Mouse (Mus musculus): ENCODE measurements around the gene Grap2. TPM values are rescaled to one million over a fixed set of nuclear protein-coding genes. Genes with fewer than 3 reads are reported as not detected.

Gene Grap2
- polyA plus RNA-seq, 1 experiment from 2014 or later: 0.09 TPM

GRCm38 (mm10) chr15:80658815-80659471 lies 86.5 kb downstream of the Grap2 start:
- Histone ChIP-seq H3K4me2 (replicated peaks) (no peak overlapping the region), H3K9me3 (no peaks in the 10 kb centered on the region), H3K27ac (replicated peaks) (no peak overlapping the region), H3K36me3 (no peaks in the 10 kb centered on the region), H3K9ac (replicated peaks) (no peak overlapping the region), H3K4me1 (peaks cover 9% of the 10 kb centered on the region), H3K27me3 (no peaks in the 10 kb centered on the region), H3K4me3 (no peak overlapping the region)
- ATAC-seq (replicated peaks): no peak
- WGBS: 56% methylated on average over 6 of the region's 6 CpGs

- Histone ChIP-seq H3K36me3 (no peaks in the 10 kb centered on the region), H3K27me3 (no peaks in the 10 kb centered on the region), H3K4me1 (peaks cover 9% of the 10 kb centered on the region), H3K9me3 (no peaks in the 10 kb centered on the region), H3K4me2 (replicated peaks) (no peak overlapping the region), H3K27ac (replicated peaks) (no peak overlapping the region), H3K9ac (replicated peaks) (no peak overlapping the region), H3K4me3 (no peak overlapping the region)
- ATAC-seq (replicated peaks): no peak
- WGBS: 58% methylated on average over 4 of the region's 4 CpGs
Observed at GRCm38 (mm10) chr15:80660963-80661362, 88.6 kb downstream of the Grap2 start.

- no peaks in the 10 kb centered on the region for H3K9me3 ChIP-seq
- no peak for ATAC-seq (replicated peaks)
- 78% methylated on average over 4 of the region's 4 CpGs for WGBS
- H3K4me3 ChIP-seq: no peak overlapping the region
- H3K27ac ChIP-seq (replicated peaks): no peak overlapping the region
- 0 out of 2 replicates have a peak, but pooled peaks cover under 1% of the 10 kb centered on the region for H3K4me1 ChIP-seq
- H3K36me3 ChIP-seq: no peaks in the 10 kb centered on the region
- H3K4me2 ChIP-seq (replicated peaks): no peak overlapping the region
- no peaks in the 10 kb centered on the region for H3K27me3 ChIP-seq
- no peak overlapping the region for H3K9ac ChIP-seq (replicated peaks)
Observed at GRCm38 (mm10) chr15:80664444-80664843, 92.0 kb downstream of the Grap2 start.

GRCm38 (mm10) chr15:80671295-80672252 lies 99.2 kb downstream of the Grap2 start, which contains the start of gene Fam83f:
Gene Fam83f, plus strand, starts transcription at chr15:80671847.
- H3K27ac ChIP-seq (replicated peaks): no peak within 1 kb of the TSS

GRCm38 (mm10) chr15:80672810-80673209 lies 100.4 kb downstream of the Grap2 start:
- H3K27me3 ChIP-seq: peaks cover 19% of the 10 kb centered on the region
- no peak overlapping the region for H3K9ac ChIP-seq (replicated peaks)
- no peak overlapping the region for H3K27ac ChIP-seq (replicated peaks)
- H3K4me1 ChIP-seq: peaks cover 12% of the 10 kb centered on the region
- ATAC-seq (replicated peaks): no peak
- no peaks in the 10 kb centered on the region for H3K9me3 ChIP-seq
- WGBS: 50% methylated on average over 2 of the region's 2 CpGs
- no peak overlapping the region for H3K4me3 ChIP-seq
- no peaks in the 10 kb centered on the region for H3K36me3 ChIP-seq
- no peak overlapping the region for H3K4me2 ChIP-seq (replicated peaks)

More at GRCm38 (mm10) chr15:80671295-80672252, 99.2 kb downstream of the Grap2 start, which contains the start of gene Fam83f:
- Histone ChIP-seq H3K9me3 (no peaks in the 10 kb centered on the region), H3K9ac (replicated peaks) (peak within 1 kb of the TSS; percentile 33), H3K27me3 (peaks cover 19% of the 10 kb centered on the region), H3K4me2 (replicated peaks) (peak within 1 kb of the TSS; percentile 55), H3K4me3 (peak within 1 kb of the TSS; percentile 38), H3K36me3 (no peaks in the 10 kb centered on the region), H3K4me1 (peaks cover 12% of the 10 kb centered on the region)
- 5% methylated on average over 85 of the region's 85 CpGs for WGBS
- ATAC-seq (replicated peaks): peak; percentile 48; the same call in 1 of the 2 replicates

- Histone ChIP-seq H3K4me3 (no peak overlapping the region), H3K9ac (replicated peaks) (no peak overlapping the region), H3K27ac (replicated peaks) (no peak overlapping the region), H3K4me1 (peaks cover 12% of the 10 kb centered on the region), H3K36me3 (no peaks in the 10 kb centered on the region), H3K27me3 (peaks cover 19% of the 10 kb centered on the region), H3K4me2 (replicated peaks) (no peak overlapping the region), H3K9me3 (no peaks in the 10 kb centered on the region)
- no peak for ATAC-seq (replicated peaks)
- 63% methylated on average over 4 of the region's 4 CpGs for WGBS
Observed at GRCm38 (mm10) chr15:80673337-80674095, 101.1 kb downstream of the Grap2 start.

- peaks cover 18% of the 10 kb centered on the region for H3K4me1 ChIP-seq
- no peak for ATAC-seq (replicated peaks)
- no peak overlapping the region for H3K4me3 ChIP-seq
- H3K27ac ChIP-seq (replicated peaks): no peak overlapping the region
- no peaks in the 10 kb centered on the region for H3K36me3 ChIP-seq
- H3K9me3 ChIP-seq: no peaks in the 10 kb centered on the region
- WGBS: 89% methylated on average over 6 of the region's 6 CpGs
- peaks cover 19% of the 10 kb centered on the region for H3K27me3 ChIP-seq
- no peak overlapping the region for H3K9ac ChIP-seq (replicated peaks)
- no peak overlapping the region for H3K4me2 ChIP-seq (replicated peaks)
Observed at GRCm38 (mm10) chr15:80674700-80675099, 102.3 kb downstream of the Grap2 start.

- no peaks in the 10 kb centered on the region for H3K27me3 ChIP-seq
- no peaks in the 10 kb centered on the region for H3K36me3 ChIP-seq
- H3K4me1 ChIP-seq: peaks cover 29% of the 10 kb centered on the region
- H3K9ac ChIP-seq (replicated peaks): no peak overlapping the region
- H3K9me3 ChIP-seq: no peaks in the 10 kb centered on the region
- no peak overlapping the region for H3K27ac ChIP-seq (replicated peaks)
- ATAC-seq (replicated peaks): peak; percentile 69; the same call in 1 of the 2 replicates
- WGBS: 20% methylated on average over 8 of the region's 8 CpGs
- H3K4me3 ChIP-seq: no peak overlapping the region
- no peak overlapping the region for H3K4me2 ChIP-seq (replicated peaks)
Observed at GRCm38 (mm10) chr15:80679515-80680215, 107.3 kb downstream of the Grap2 start.

GRCm38 (mm10) chr15:80680347-80681030 lies 108.1 kb downstream of the Grap2 start:
- Histone ChIP-seq H3K4me1 (peaks cover 38% of the 10 kb centered on the region), H3K27me3 (no peaks in the 10 kb centered on the region), H3K4me3 (no peak overlapping the region), H3K4me2 (replicated peaks) (no peak overlapping the region), H3K27ac (replicated peaks) (no peak overlapping the region), H3K9me3 (no peaks in the 10 kb centered on the region), H3K36me3 (no peaks in the 10 kb centered on the region), H3K9ac (replicated peaks) (no peak overlapping the region)
- WGBS: 58% methylated on average over 7 of the region's 7 CpGs
- no peak for ATAC-seq (replicated peaks)

GRCm38 (mm10) chr15:80681466-80681881 lies 109.1 kb downstream of the Grap2 start:
- no peak overlapping the region for H3K4me3 ChIP-seq
- WGBS: 49% methylated on average over 4 of the region's 4 CpGs
- H3K36me3 ChIP-seq: no peaks in the 10 kb centered on the region
- H3K9ac ChIP-seq (replicated peaks): no peak overlapping the region
- peaks cover 40% of the 10 kb centered on the region for H3K4me1 ChIP-seq
- no peak for ATAC-seq (replicated peaks)
- H3K27me3 ChIP-seq: no peaks in the 10 kb centered on the region
- no peak overlapping the region for H3K27ac ChIP-seq (replicated peaks)
- H3K9me3 ChIP-seq: no peaks in the 10 kb centered on the region
- no peak overlapping the region for H3K4me2 ChIP-seq (replicated peaks)

- no peaks in the 10 kb centered on the region for H3K36me3 ChIP-seq
- WGBS: 93% methylated on average over 8 of the region's 8 CpGs
- H3K4me3 ChIP-seq: no peak overlapping the region
- no peak for ATAC-seq (replicated peaks)
- no peak overlapping the region for H3K4me2 ChIP-seq (replicated peaks)
- H3K27ac ChIP-seq (replicated peaks): no peak overlapping the region
- H3K9me3 ChIP-seq: no peaks in the 10 kb centered on the region
- no peaks in the 10 kb centered on the region for H3K27me3 ChIP-seq
- peaks cover 40% of the 10 kb centered on the region for H3K4me1 ChIP-seq
- H3K9ac ChIP-seq (replicated peaks): no peak overlapping the region
Observed at GRCm38 (mm10) chr15:80682343-80682742, 109.9 kb downstream of the Grap2 start.
